ENCODE assay signal across 10 mouse cellular contexts in the genomic region with DNA sequence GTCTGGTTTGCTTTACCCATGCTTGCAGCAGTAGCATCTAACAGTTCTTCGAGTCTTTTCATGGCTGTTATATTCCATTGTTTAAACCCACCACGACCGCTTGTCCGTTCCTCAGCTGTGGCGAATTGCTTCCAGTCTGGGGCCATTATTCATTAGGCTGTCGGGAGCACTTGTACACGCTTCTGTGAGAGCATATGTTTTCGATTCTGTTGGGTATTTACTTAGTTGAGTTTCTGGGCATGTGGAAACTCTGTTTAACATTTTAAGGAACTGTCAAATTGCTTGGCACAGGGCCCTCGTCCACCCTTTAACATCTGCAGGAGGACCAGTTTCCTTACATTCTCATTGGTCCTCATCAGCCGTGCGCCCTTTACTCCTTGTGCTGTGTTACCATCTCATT. TPM values are rescaled to one million over a fixed set of nuclear protein-coding genes. Genes with fewer than 3 reads are reported as not detected.
A peak's percentile ranks its signal among the peaks of the same experiment; 100 is the strongest.
DNase-seq lines count a peak whose midpoint lies in the region; ATAC-seq and TF ChIP-seq lines count a peak whose summit lies in the region.
"Had no signal": no experiment of that assay in that cellular context is flagged by ENCODE, and none has a peak within 500 bp of the region (broad histone marks: within the 10 kb centered on the region; RNA-seq: fewer than 3 reads in every experiment).

No protein-coding gene starts in this region.

- no peaks in the 10 kb centered on the region for H3K9me3 ChIP-seq in hindbrain, embryonic 14.5 days (ENCODE audit: control insufficient read depth, low read length)
- no peaks in the 10 kb centered on the region for H3K9me3 ChIP-seq in midbrain, embryonic 16.5 days (replicated peaks; ENCODE audit: control insufficient read depth, low read length, poor library complexity, severe bottlenecking)

- intact Hi-C loops in heart, postnatal 10 days (cut with DNase I), result no loop called here

- no peak for TF ChIP-seq CTCF in brain, embryonic 14.5 days (IDR thresholded peaks at IDR 0.05; ENCODE audit: borderline replicate concordance, extremely low read depth, insufficient read depth, insufficient read length)
- no peak for TF ChIP-seq CTCF in layer of hippocampus, adult 2 months (conservative IDR thresholded peaks at IDR 0.05)

- peak; percentile 80 for DNase-seq in brain, embryonic 14.5 days (ENCODE audit: low read depth)
- peak; percentile 36 for DNase-seq in embryo, embryonic 9.5 days (ENCODE audit: extremely low spot score)
- DNase-seq in hindbrain, embryonic 14.5 days (ENCODE audit: low spot score), result peak; percentile 42
- DNase-seq in heart, postnatal 10 days, result no peak
- no peak for DNase-seq in layer of hippocampus, adult 2 months (ENCODE audit: low spot score in 2 of 2)
- no peak for DNase-seq in kidney, postnatal 10 days
- DNase-seq: liver; lung, postnatal 4 days; thymus, adult 18-20 months had no signal

- peaks cover 37% of the 10 kb centered on the region for H3K27me3 ChIP-seq in hindbrain, embryonic 14.5 days (ENCODE audit: control insufficient read depth, insufficient read depth, low read length)
- no peaks in the 10 kb centered on the region for H3K27me3 ChIP-seq in midbrain, embryonic 16.5 days (ENCODE audit: control insufficient read depth, insufficient read depth, low read depth, low read length)

- 14% methylated on average over 11 of the region's 11 CpGs for WGBS in hindbrain, embryonic 14.5 days
- WGBS in midbrain, embryonic 16.5 days, result 26% methylated on average over 11 of the region's 11 CpGs

- H3K4me2 ChIP-seq in hindbrain, embryonic 14.5 days (replicated peaks), result peak overlapping the region; percentile 33; the same call in 1 of the 2 replicates
- peak overlapping the region; percentile 22; the same call in 1 of the 2 replicates for H3K4me2 ChIP-seq in midbrain, embryonic 16.5 days (ENCODE audit: low read length)

- peaks cover 10% of the 10 kb centered on the region; the same call in 1 of the 2 replicates for H3K4me1 ChIP-seq in hindbrain, embryonic 14.5 days (replicated peaks; ENCODE audit: control insufficient read depth, insufficient read depth, low read length)
- H3K4me1 ChIP-seq in midbrain, embryonic 16.5 days (ENCODE audit: control insufficient read depth, insufficient read depth, low read length), result no peaks in the 10 kb centered on the region; the same call in 1 of the 2 replicates

- H3K36me3 ChIP-seq in hindbrain, embryonic 14.5 days (replicated peaks; ENCODE audit: control insufficient read depth, insufficient read depth), result no peaks in the 10 kb centered on the region
- no peaks in the 10 kb centered on the region for H3K36me3 ChIP-seq in midbrain, embryonic 16.5 days (ENCODE audit: control insufficient read depth, insufficient read depth, low read length)

- no peak overlapping the region for H3K9ac ChIP-seq in hindbrain, embryonic 14.5 days
- no peak overlapping the region for H3K9ac ChIP-seq in midbrain, embryonic 16.5 days (ENCODE audit: low read depth, low read length)

- H3K4me3 ChIP-seq in hindbrain, embryonic 14.5 days (replicated peaks; ENCODE audit: low read length), result no peak overlapping the region
- H3K4me3 ChIP-seq in midbrain, embryonic 16.5 days (ENCODE audit: low read depth, low read length), result no peak overlapping the region
- H3K4me3 ChIP-seq in layer of hippocampus, adult 2 months, result no peak overlapping the region

- no peak; the same call in 1 of the 2 replicates for ATAC-seq in hindbrain, embryonic 14.5 days (ENCODE audit: low FRiP score)
- no peak for ATAC-seq in midbrain, embryonic 16.5 days

- H3K27ac ChIP-seq in hindbrain, embryonic 14.5 days, result no peak overlapping the region
- no peak overlapping the region for H3K27ac ChIP-seq in midbrain, embryonic 16.5 days (ENCODE audit: low read length)
- H3K27ac ChIP-seq in layer of hippocampus, adult 2 months, result no peak overlapping the region

- no peak for TF ChIP-seq POLR2A in brain, embryonic 14.5 days (IDR thresholded peaks at IDR 0.05; ENCODE audit: borderline replicate concordance, extremely low read depth, insufficient read depth, insufficient read length, poor library complexity, severe bottlenecking)

RNA-seq across cellular contexts. Expression of a gene that starts 2.2 kb away (rescaled TPM):
- polyA plus RNA-seq in brain, embryonic 14.5 days (2012; rRNA removed), result 0.79 and 1.0 TPM in 2 replicates
- 0.54 and 0.90 TPM in 2 replicates for polyA plus RNA-seq in hindbrain, embryonic 14.5 days (2014; fragmentation: Nextera tagmentation; extraction: Ambion mirVana)
- polyA plus RNA-seq in midbrain, embryonic 16.5 days (2015; fragmentation: Nextera tagmentation; extraction: Ambion mirVana), result 1.2 and 1.3 TPM in 2 replicates
- 1 to 10 TPM; 1.7 TPM for total RNA-seq in heart, postnatal 10 days (2021)
- total RNA-seq in layer of hippocampus, adult 2 months (2021), result not detected

RNA-seq across cellular contexts. Expression of a gene that starts 22.8 kb away (rescaled TPM):
- 12.4 and 12.8 TPM in 2 replicates for polyA plus RNA-seq in brain, embryonic 14.5 days (2012; rRNA removed)
- 35.2 and 36.5 TPM in 2 replicates for polyA plus RNA-seq in hindbrain, embryonic 14.5 days (2014; fragmentation: Nextera tagmentation; extraction: Ambion mirVana)
- 32.6 and 33.9 TPM in 2 replicates for polyA plus RNA-seq in midbrain, embryonic 16.5 days (2015; fragmentation: Nextera tagmentation; extraction: Ambion mirVana)
- 10 to 100 TPM; 34.8 to 36.1 TPM for total RNA-seq in heart, postnatal 10 days (2021)
- 10 to 100 TPM; 23.8 to 26.4 TPM for total RNA-seq in layer of hippocampus, adult 2 months (2021)

Comparison
In these comparisons a context has a peak if more than half of its experiments do, and no peak if none do; other contexts are left out.
1. DNase-seq: peak in brain, embryonic 14.5 days (single experiment), embryo, embryonic 9.5 days (single experiment) and hindbrain, embryonic 14.5 days (single experiment); none in heart, postnatal 10 days (0 of 2), layer of hippocampus, adult 2 months (0 of 2) and kidney, postnatal 10 days (single experiment).